Comparison of ENCODE assay signal across 10 mouse cellular contexts in the genomic region with DNA sequence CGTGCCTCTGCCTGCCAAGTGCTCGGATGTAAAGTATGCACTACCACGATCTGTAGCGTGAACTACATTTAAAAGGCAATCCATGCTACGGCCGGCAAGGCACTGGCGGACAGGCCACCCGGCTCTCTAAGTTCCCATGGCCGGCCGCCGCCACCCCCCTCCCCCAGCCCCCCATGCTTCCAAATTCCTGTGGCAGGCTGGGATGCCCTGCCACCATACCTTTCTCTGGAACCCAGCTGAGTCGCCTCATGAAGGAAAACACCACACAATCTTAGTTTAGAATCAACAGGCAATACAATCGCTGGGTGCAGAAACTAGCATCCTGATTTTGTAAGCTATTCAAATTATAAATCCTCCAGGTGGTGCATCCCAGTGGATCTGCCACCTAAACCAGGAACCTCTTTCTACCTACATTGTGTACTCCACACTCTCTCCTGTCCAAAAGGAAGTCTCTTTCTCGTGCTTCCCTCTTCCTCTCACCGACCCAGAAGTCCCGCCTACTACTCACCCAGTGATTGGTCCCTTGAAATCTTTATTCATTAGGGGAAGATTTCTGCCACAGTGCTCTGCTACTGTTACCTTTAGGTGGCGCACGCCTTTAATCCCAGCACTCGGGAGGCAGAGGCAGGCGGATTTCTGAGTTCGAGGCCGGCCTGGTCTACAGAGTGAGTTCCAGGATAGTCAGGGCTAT. TPM values are rescaled to one million over a fixed set of nuclear protein-coding genes. Genes with fewer than 3 reads are reported as not detected.
DNase-seq lines count a peak whose midpoint lies in the region; ATAC-seq and TF ChIP-seq lines count a peak whose summit lies in the region.
"Had no signal": no experiment of that assay in that cellular context is flagged by ENCODE, and none has a peak within 500 bp of the region (broad histone marks: within the 10 kb centered on the region; RNA-seq: fewer than 3 reads in every experiment).

No protein-coding gene starts in this region.

- no peaks in the 10 kb centered on the region for H3K27me3 ChIP-seq in lung, embryonic 15.5 days
- H3K27me3 ChIP-seq in MEL (ENCODE audit: control insufficient read depth in 1 of 2, insufficient read depth in 2 of 2, low read length in 2 of 2) = peaks cover 2 to 5% of the 10 kb centered on the region in 2 experiments
- H3K27me3 ChIP-seq in intestine, embryonic 14.5 days (replicated peaks; ENCODE audit: control insufficient read depth, insufficient read depth, low read length) = no peaks in the 10 kb centered on the region
- no peaks in the 10 kb centered on the region for H3K27me3 ChIP-seq in small intestine, adult 2 months (ENCODE audit: control insufficient read depth, insufficient read depth, low read length)

- H3K27ac ChIP-seq in lung, embryonic 15.5 days = no peak overlapping the region
- H3K27ac ChIP-seq in MEL (ENCODE audit: control insufficient read depth, low read depth, low read length) = no peak overlapping the region
- H3K27ac ChIP-seq in intestine, embryonic 14.5 days (ENCODE audit: low read depth) = no peak overlapping the region
- H3K27ac ChIP-seq in small intestine, adult 2 months (ENCODE audit: insufficient read depth, low read depth, low read length) = no peak overlapping the region
- H3K27ac ChIP-seq: layer of hippocampus, adult 2 months had no signal

- peak in 1 of 3 experiments; percentile 4; a peak in 1 of 6 replicates for TF ChIP-seq CTCF in MEL (IDR thresholded peaks at IDR 0.05 in 2 of 3, conservative IDR thresholded peaks at IDR 0.05 in 1 of 3; ENCODE audit: control insufficient read depth in 1 of 3, insufficient read depth in 1 of 3, low read depth in 2 of 3, low read length in 3 of 3, poor library complexity in 1 of 3, severe bottlenecking in 1 of 3)
- TF ChIP-seq CTCF in small intestine, adult 2 months (IDR thresholded peaks at IDR 0.05; ENCODE audit: extremely low read depth, insufficient read length, insufficient replicate concordance, low read depth, low read length) = no peak

- H3K4me1 ChIP-seq in lung, embryonic 15.5 days = peaks cover 14% of the 10 kb centered on the region
- no peaks in the 10 kb centered on the region; a peak in 2 of 4 replicates for H3K4me1 ChIP-seq in MEL (ENCODE audit: control insufficient read depth in 1 of 2, insufficient read depth in 2 of 2, low read length in 2 of 2)
- peaks cover 10% of the 10 kb centered on the region for H3K4me1 ChIP-seq in intestine, embryonic 14.5 days (replicated peaks; ENCODE audit: control insufficient read depth, insufficient read depth, low read length)
- no peaks in the 10 kb centered on the region for H3K4me1 ChIP-seq in small intestine, adult 2 months (ENCODE audit: control insufficient read depth, insufficient read depth, insufficient read length, low read length)

- H3K9ac ChIP-seq in lung, embryonic 15.5 days = no peak overlapping the region
- no peak overlapping the region for H3K9ac ChIP-seq in MEL (ENCODE audit: control insufficient read depth, low read depth, low read length, poor library complexity, severe bottlenecking)
- no peak overlapping the region for H3K9ac ChIP-seq in intestine, embryonic 14.5 days (ENCODE audit: low read length)

- DNase-seq in lung, postnatal 36 days = no peak
- DNase-seq in MEL (ENCODE audit: low read depth, low spot score) = peak; percentile 55
- DNase-seq in intestine, embryonic 14.5 days (ENCODE audit: low spot score) = no peak
- no peak for DNase-seq in adrenal gland, adult 8-10 months
- DNase-seq in kidney, adult 18-20 months = no peak
- DNase-seq: thymus, postnatal 25 days had no signal

- 53% methylated on average over 22 of the region's 22 CpGs for WGBS in lung, embryonic 15.5 days
- WGBS in intestine, embryonic 14.5 days = 66% methylated on average over 22 of the region's 22 CpGs
- WGBS in small intestine, adult 2 months = 57% methylated on average over 22 of the region's 22 CpGs

- peak overlapping the region; percentile 10; the same call in 1 of the 2 replicates for H3K4me3 ChIP-seq in lung, embryonic 15.5 days
- no peak overlapping the region for H3K4me3 ChIP-seq in MEL (ENCODE audit: control insufficient read depth in 1 of 2, insufficient read depth in 1 of 2, low read depth in 2 of 2, low read length in 2 of 2)
- no peak overlapping the region for H3K4me3 ChIP-seq in intestine, embryonic 14.5 days (ENCODE audit: low read depth, low read length)
- peak overlapping the region; percentile 2; the same call in 1 of the 2 replicates for H3K4me3 ChIP-seq in small intestine, adult 2 months (ENCODE audit: low read depth, low read length)
- H3K4me3 ChIP-seq: layer of hippocampus, adult 2 months had no signal

- no peaks in the 10 kb centered on the region for H3K36me3 ChIP-seq in lung, embryonic 15.5 days
- H3K36me3 ChIP-seq in MEL (ENCODE audit: control insufficient read depth in 1 of 2, insufficient read depth in 2 of 2, low read length in 2 of 2) = no peaks in the 10 kb centered on the region
- no peaks in the 10 kb centered on the region for H3K36me3 ChIP-seq in intestine, embryonic 14.5 days (ENCODE audit: control insufficient read depth, insufficient read depth, low read length)
- no peaks in the 10 kb centered on the region for H3K36me3 ChIP-seq in small intestine, adult 2 months (ENCODE audit: control insufficient read depth, insufficient read depth, low read length)

- no peak for TF ChIP-seq EP300 in MEL (IDR thresholded peaks at IDR 0.05; ENCODE audit: low read depth in 1 of 2, low read length in 2 of 2)

- H3K9me3 ChIP-seq in lung, embryonic 15.5 days = no peaks in the 10 kb centered on the region
- no peaks in the 10 kb centered on the region for H3K9me3 ChIP-seq in MEL (replicated peaks; ENCODE audit: insufficient read depth, low read length)
- H3K9me3 ChIP-seq in intestine, embryonic 14.5 days (ENCODE audit: control insufficient read depth, low read length) = no peaks in the 10 kb centered on the region

- peak overlapping the region; percentile 35 for H3K4me2 ChIP-seq in lung, embryonic 15.5 days
- peak overlapping the region; percentile 22; the same call in 1 of the 2 replicates for H3K4me2 ChIP-seq in intestine, embryonic 14.5 days (ENCODE audit: low read length)

- no peaks in the 10 kb centered on the region for H3K79me2 ChIP-seq in MEL (ENCODE audit: control insufficient read depth, insufficient read depth, low read length, poor library complexity)

- TF ChIP-seq RAD21 in MEL (IDR thresholded peaks at IDR 0.05; ENCODE audit: low read depth, low read length) = no peak

- TF ChIP-seq POLR2A in MEL (IDR thresholded peaks at IDR 0.05; ENCODE audit: control insufficient read depth in 1 of 2, insufficient read depth in 1 of 2, low read depth in 1 of 2, low read length in 2 of 2, poor library complexity in 1 of 2) = peak in 1 of 2 experiments; percentile 42; a peak in 1 of 4 replicates
- TF ChIP-seq POLR2A in small intestine, adult 2 months (IDR thresholded peaks at IDR 0.05; ENCODE audit: low read depth, low read length) = no peak

- ATAC-seq in lung, embryonic 15.5 days (ENCODE audit: borderline replicate concordance, extremely low read depth, low FRiP score, low TSS enrichment) = no peak
- ATAC-seq in intestine, embryonic 14.5 days (replicated peaks; ENCODE audit: low FRiP score, low TSS enrichment, low read depth) = no peak
- ATAC-seq: lung, postnatal 0 days had no signal

TF ChIP-seq in MEL, 35 proteins besides CTCF, POLR2A, EP300 and RAD21:
- no peak for TF ChIP-seq E2F4 (IDR thresholded peaks at IDR 0.05; ENCODE audit: borderline replicate concordance, low read depth, low read length)
- no peak for TF ChIP-seq MYC (IDR thresholded peaks at IDR 0.05; ENCODE audit: low read depth, low read length)
- no peak for TF ChIP-seq GABPA (IDR thresholded peaks at IDR 0.05; ENCODE audit: low read depth, low read length)
- TF ChIP-seq TBP (IDR thresholded peaks at IDR 0.05; ENCODE audit: low read depth, low read length) = 0 out of 2 replicates have a peak, but pooled peaks have one; percentile 24
- TF ChIP-seq NELFE (IDR thresholded peaks at IDR 0.05; ENCODE audit: low read depth, low read length) = peak; percentile 40; the same call in 1 of the 2 replicates
- TF ChIP-seq KAT2A (conservative IDR thresholded peaks at IDR 0.05; ENCODE audit: low read depth, low read length) = no peak
- TF ChIP-seq HCFC1 (IDR thresholded peaks at IDR 0.05; ENCODE audit: low read depth, low read length) = 0 out of 2 replicates have a peak, but pooled peaks have one; percentile 38
- TF ChIP-seq JUND (IDR thresholded peaks at IDR 0.05; ENCODE audit: low read depth, low read length) = no peak
- TF ChIP-seq ZC3H11A (IDR thresholded peaks at IDR 0.05; ENCODE audit: low read depth, low read length) = no peak
- TF ChIP-seq NRF1 (IDR thresholded peaks at IDR 0.05; ENCODE audit: insufficient read depth, low read depth, low read length, poor library complexity, severe bottlenecking) = no peak
- no peak for TF ChIP-seq MEF2A (IDR thresholded peaks at IDR 0.05; ENCODE audit: extremely low read depth, insufficient replicate concordance, low read depth, low read length, poor library complexity, severe bottlenecking)
- TF ChIP-seq ETS1 (IDR thresholded peaks at IDR 0.05; ENCODE audit: low read depth, low read length) = no peak
- TF ChIP-seq MAFK (IDR thresholded peaks at IDR 0.05; ENCODE audit: borderline replicate concordance, low read depth, low read length) = no peak

RNA-seq across cellular contexts. Expression of a gene that starts 25.9 kb away (rescaled TPM):
- polyA plus RNA-seq in lung, embryonic 15.5 days (2015; fragmentation: Nextera tagmentation; extraction: Ambion mirVana) = 45.7 and 48.1 TPM in 2 replicates
- total RNA-seq in MEL (2012; rRNA removed) = 10.5 and 11.6 TPM in 2 replicates
- 10 to 100 TPM in 1 of 2 experiments, not detected in 1; 19.1 TPM for polyA plus RNA-seq in MEL (2012; ENCODE audit: insufficient read depth in 1 of 2, insufficient read length in 2 of 2, low read depth in 1 of 2, low replicate concordance in 2 of 2, missing spikeins in 1 of 2)
- 51.9 and 53.7 TPM in 2 replicates for polyA plus RNA-seq in intestine, embryonic 14.5 days (2014; fragmentation: Nextera tagmentation; extraction: Ambion mirVana)
- polyA plus RNA-seq in small intestine, adult 2 months (2012; rRNA removed) = 15.7 and 30.8 TPM in 2 replicates
- total RNA-seq in adrenal gland, adult 8-10 months (2022) = 10 to 100 TPM; 81.0 to 96.7 (median 91.6) TPM

RNA-seq across cellular contexts. Expression of a gene that starts 37.1 kb away (rescaled TPM):
- polyA plus RNA-seq in lung, embryonic 15.5 days (2015; fragmentation: Nextera tagmentation; extraction: Ambion mirVana) = 685 and 703 TPM in 2 replicates
- 0.49 and 0.92 TPM in 2 replicates for total RNA-seq in MEL (2012; rRNA removed)
- 1 to 10 TPM in 1 of 2 experiments, not detected in 1; 1.5 TPM for polyA plus RNA-seq in MEL (2012; ENCODE audit: insufficient read depth in 1 of 2, insufficient read length in 2 of 2, low read depth in 1 of 2, low replicate concordance in 2 of 2, missing spikeins in 1 of 2)
- 410 and 452 TPM in 2 replicates for polyA plus RNA-seq in intestine, embryonic 14.5 days (2014; fragmentation: Nextera tagmentation; extraction: Ambion mirVana)
- polyA plus RNA-seq in small intestine, adult 2 months (2012; rRNA removed) = 5.2 and 9.5 TPM in 2 replicates
- total RNA-seq in adrenal gland, adult 8-10 months (2022) = 100 to 1,000 TPM in 2 of 4 experiments, 10 to 100 TPM in 2; 42.5 to 190 (median 123) TPM

Comparison
In these comparisons a context has a peak if more than half of its experiments do, and no peak if none do; other contexts are left out.
1. H3K4me3 ChIP-seq: peak in lung, embryonic 15.5 days (single experiment) and small intestine, adult 2 months (single experiment); none in MEL (0 of 2) and intestine, embryonic 14.5 days (single experiment).
2. RNA of a gene that starts 37.1 kb away (polyA plus RNA-seq): 685 to 703 TPM in lung, embryonic 15.5 days and 410 to 452 TPM in intestine, embryonic 14.5 days; 5.2 to 9.5 TPM in small intestine, adult 2 months and 1.5 TPM in MEL; every median in the first group is over 10 times any median in the second.